In genomic region chr2:172976661-172977238, GRCm38 (mm10) we compare ENCODE assay signal across 9 mouse cellular contexts. TPM values are rescaled to one million over a fixed set of nuclear protein-coding genes. Genes with fewer than 3 reads are reported as not detected.
DNase-seq lines count a peak whose midpoint lies in the region; ATAC-seq lines count a peak whose summit lies in the region.
"Had no signal": no experiment of that assay in that cellular context is flagged by ENCODE, and none has a peak within 500 bp of the region (broad histone marks: within the 10 kb centered on the region; RNA-seq: fewer than 3 reads in every experiment).

No protein-coding gene starts in this region.

- DNase-seq in kidney, postnatal 25 days, result no peak
- DNase-seq in gastrocnemius, adult 8-10 months (ENCODE audit: low spot score in 2 of 2), result no peak
- no peak for DNase-seq in adipocyte (ENCODE audit: low spot score)
- DNase-seq in testis, postnatal 14 days (ENCODE audit: low spot score), result no peak

- H3K4me2 ChIP-seq in kidney, embryonic 16.5 days (replicated peaks; ENCODE audit: low read depth, low read length), result peak overlapping the region; percentile 28
- peak overlapping the region; percentile 56 for H3K4me2 ChIP-seq in limb, embryonic 13.5 days (replicated peaks)
- H3K4me2 ChIP-seq in stomach, embryonic 16.5 days (ENCODE audit: low read depth, low read length), result peak overlapping the region; percentile 36

- peaks cover 18% of the 10 kb centered on the region for H3K4me1 ChIP-seq in kidney, embryonic 16.5 days (ENCODE audit: insufficient read depth, low read length)
- no peaks in the 10 kb centered on the region for H3K4me1 ChIP-seq in brown adipose tissue, adult 24 weeks (ENCODE audit: control insufficient read depth, insufficient read depth, insufficient read length, low read length)
- peaks cover 21% of the 10 kb centered on the region for H3K4me1 ChIP-seq in limb, embryonic 13.5 days
- peaks cover 9% of the 10 kb centered on the region; the same call in 1 of the 2 replicates for H3K4me1 ChIP-seq in stomach, embryonic 16.5 days (ENCODE audit: control insufficient read depth, insufficient read depth, low read length)

- H3K27me3 ChIP-seq in kidney, embryonic 16.5 days (ENCODE audit: insufficient read depth, low read length), result no peaks in the 10 kb centered on the region
- no peaks in the 10 kb centered on the region for H3K27me3 ChIP-seq in limb, embryonic 13.5 days
- no peaks in the 10 kb centered on the region for H3K27me3 ChIP-seq in stomach, embryonic 16.5 days (ENCODE audit: control insufficient read depth, insufficient read depth, low read length)

- ATAC-seq in kidney, embryonic 16.5 days (ENCODE audit: low FRiP score, low TSS enrichment), result 0 out of 2 replicates have a peak, but pooled peaks have one; percentile 21
- no peak for ATAC-seq in limb, embryonic 13.5 days (ENCODE audit: low FRiP score, low read depth)
- no peak for ATAC-seq in stomach, embryonic 16.5 days (ENCODE audit: insufficient read depth, low FRiP score)

- no peak overlapping the region for H3K4me3 ChIP-seq in kidney, embryonic 16.5 days (ENCODE audit: low read length)
- H3K4me3 ChIP-seq in brown adipose tissue, adult 24 weeks (ENCODE audit: insufficient read depth, low read depth, low read length), result peak overlapping the region; percentile 37; the same call in 1 of the 2 replicates
- H3K4me3 ChIP-seq in limb, embryonic 13.5 days, result 0 out of 2 replicates have a peak overlapping the region, but pooled peaks have one; percentile 15
- H3K4me3 ChIP-seq in stomach, embryonic 16.5 days (replicated peaks; ENCODE audit: low read length), result no peak overlapping the region

- H3K36me3 ChIP-seq in kidney, embryonic 16.5 days (ENCODE audit: insufficient read depth, low read length), result no peaks in the 10 kb centered on the region
- no peaks in the 10 kb centered on the region for H3K36me3 ChIP-seq in limb, embryonic 13.5 days
- no peaks in the 10 kb centered on the region for H3K36me3 ChIP-seq in stomach, embryonic 16.5 days (ENCODE audit: control insufficient read depth, insufficient read depth, low read length)

- 0 out of 2 replicates have a peak overlapping the region, but pooled peaks have one; percentile 44 for H3K9ac ChIP-seq in kidney, embryonic 16.5 days (replicated peaks; ENCODE audit: low read length)
- no peak overlapping the region for H3K9ac ChIP-seq in limb, embryonic 13.5 days
- H3K9ac ChIP-seq in stomach, embryonic 16.5 days (ENCODE audit: low read length), result peak overlapping the region; percentile 49; the same call in 1 of the 2 replicates

- H3K9me3 ChIP-seq in kidney, embryonic 16.5 days (ENCODE audit: low read length), result peaks cover 6% of the 10 kb centered on the region; the same call in 1 of the 2 replicates
- no peaks in the 10 kb centered on the region for H3K9me3 ChIP-seq in limb, embryonic 13.5 days
- H3K9me3 ChIP-seq in stomach, embryonic 16.5 days (replicated peaks; ENCODE audit: control insufficient read depth, low read length), result no peaks in the 10 kb centered on the region

- no peak overlapping the region; the same call in 1 of the 2 replicates for H3K27ac ChIP-seq in kidney, embryonic 16.5 days (ENCODE audit: low read length)
- H3K27ac ChIP-seq in brown adipose tissue, adult 24 weeks (replicated peaks; ENCODE audit: low read depth, low read length), result no peak overlapping the region
- peak overlapping the region; percentile 63; the same call in 1 of the 2 replicates for H3K27ac ChIP-seq in limb, embryonic 13.5 days
- peak overlapping the region; percentile 58 for H3K27ac ChIP-seq in stomach, embryonic 16.5 days (ENCODE audit: low read length)

- 20% methylated on average over 7 of the region's 7 CpGs for WGBS in kidney, embryonic 16.5 days
- 31% methylated on average over 7 of the region's 7 CpGs for WGBS in limb, embryonic 13.5 days
- 33% methylated on average over 7 of the region's 7 CpGs for WGBS in stomach, embryonic 16.5 days

RNA-seq across cellular contexts. Expression of gene Spo11, which starts 0.8 kb away (rescaled TPM):
- polyA plus RNA-seq in kidney, embryonic 16.5 days (2015; fragmentation: Nextera tagmentation; extraction: Ambion mirVana), result 0.05 and 0.23 TPM in 2 replicates
- polyA plus RNA-seq in brown adipose tissue, adult 24 weeks (2012; ENCODE audit: insufficient read depth, insufficient read length, missing spikeins), result not detected in 2 replicates
- polyA plus RNA-seq in limb, embryonic 13.5 days (2015; fragmentation: Nextera tagmentation; extraction: Ambion mirVana), result 1.4 and 1.5 TPM in 2 replicates
- 0.44 and 0.86 TPM in 2 replicates for polyA plus RNA-seq in stomach, embryonic 16.5 days (2015; fragmentation: Nextera tagmentation; extraction: Ambion mirVana)
- not detected for total RNA-seq in gastrocnemius, adult 8-10 months (2022)
- total RNA-seq: layer of hippocampus, adult 18-20 months had no signal

RNA-seq across cellular contexts. Expression of gene Rae1, which starts 23.2 kb away (rescaled TPM):
- 143 and 146 TPM in 2 replicates for polyA plus RNA-seq in kidney, embryonic 16.5 days (2015; fragmentation: Nextera tagmentation; extraction: Ambion mirVana)
- polyA plus RNA-seq in brown adipose tissue, adult 24 weeks (2012; ENCODE audit: insufficient read depth, insufficient read length, missing spikeins), result 25.9 and 34.4 TPM in 2 replicates
- polyA plus RNA-seq in limb, embryonic 13.5 days (2015; fragmentation: Nextera tagmentation; extraction: Ambion mirVana), result 148 and 155 TPM in 2 replicates
- 102 TPM in 2 replicates for polyA plus RNA-seq in stomach, embryonic 16.5 days (2015; fragmentation: Nextera tagmentation; extraction: Ambion mirVana)
- total RNA-seq in gastrocnemius, adult 8-10 months (2022), result 10 to 100 TPM in 3 of 4 experiments, 1 to 10 TPM in 1; 8.5 to 11.1 (median 11.0) TPM

RNA-seq across cellular contexts. Expression of gene Bmp7, which starts 36.6 kb away (rescaled TPM):
- 39.8 and 49.7 TPM in 2 replicates for polyA plus RNA-seq in kidney, embryonic 16.5 days (2015; fragmentation: Nextera tagmentation; extraction: Ambion mirVana)
- polyA plus RNA-seq in brown adipose tissue, adult 24 weeks (2012; ENCODE audit: insufficient read depth, insufficient read length, missing spikeins), result 0.28 and 0.29 TPM in 2 replicates
- polyA plus RNA-seq in limb, embryonic 13.5 days (2015; fragmentation: Nextera tagmentation; extraction: Ambion mirVana), result 32.5 and 33.7 TPM in 2 replicates
- polyA plus RNA-seq in stomach, embryonic 16.5 days (2015; fragmentation: Nextera tagmentation; extraction: Ambion mirVana), result 15.5 and 15.7 TPM in 2 replicates
- 1 to 10 TPM in 1 of 4 experiments, under 1 TPM in 3; 0.10 to 1.4 (median 0.25) TPM for total RNA-seq in gastrocnemius, adult 8-10 months (2022)

RNA-seq across cellular contexts. Expression of gene Rbm38, which starts 43.5 kb away (rescaled TPM):
- polyA plus RNA-seq in kidney, embryonic 16.5 days (2015; fragmentation: Nextera tagmentation; extraction: Ambion mirVana), result 35.4 and 37.0 TPM in 2 replicates
- polyA plus RNA-seq in brown adipose tissue, adult 24 weeks (2012; ENCODE audit: insufficient read depth, insufficient read length, missing spikeins), result 13.5 and 14.5 TPM in 2 replicates
- polyA plus RNA-seq in limb, embryonic 13.5 days (2015; fragmentation: Nextera tagmentation; extraction: Ambion mirVana), result 28.3 and 29.0 TPM in 2 replicates
- polyA plus RNA-seq in stomach, embryonic 16.5 days (2015; fragmentation: Nextera tagmentation; extraction: Ambion mirVana), result 43.9 and 49.5 TPM in 2 replicates
- 100 to 1,000 TPM; 180 to 208 (median 192) TPM for total RNA-seq in gastrocnemius, adult 8-10 months (2022)

Comparison
In these comparisons a context has a peak if more than half of its experiments do, and no peak if none do; other contexts are left out.
1. H3K27ac ChIP-seq: peak in limb, embryonic 13.5 days (single experiment) and stomach, embryonic 16.5 days (single experiment); none in kidney, embryonic 16.5 days (single experiment) and brown adipose tissue, adult 24 weeks (single experiment).
2. H3K4me3 ChIP-seq: peak in brown adipose tissue, adult 24 weeks (single experiment) and limb, embryonic 13.5 days (single experiment); none in kidney, embryonic 16.5 days (single experiment) and stomach, embryonic 16.5 days (single experiment).
3. RNA of gene Bmp7, which starts 36.6 kb away (polyA plus RNA-seq): 39.8 to 49.7 TPM in kidney, embryonic 16.5 days, 32.5 to 33.7 TPM in limb, embryonic 13.5 days and 15.5 to 15.7 TPM in stomach, embryonic 16.5 days; 0.28 to 0.29 TPM in brown adipose tissue, adult 24 weeks; every median in the first group is over 10 times any median in the second.
4. Peak in every context shown above with its lines, with median percentiles within 50 percentile points of each other: H3K4me2 ChIP-seq.